Mouse (Mus musculus): ENCODE data around the gene Fgfr2. TPM values are rescaled to one million over a fixed set of nuclear protein-coding genes. Genes with fewer than 3 reads are reported as not detected.
A peak's percentile ranks its signal among the peaks of the same experiment; 100 is the strongest.

The Fgfr2 gene
- polyA plus RNA-seq, 1 experiment from 2014 or later = 11.4 TPM

GRCm38 (mm10) chr7:130211411-130211810 lies 2911.7 kb downstream of the Fgfr2 start:
- 64% methylated on average over 5 of the region's 5 CpGs for WGBS (ENCODE audit: insufficient replicate concordance)
- Histone ChIP-seq H3K4me3 (ENCODE audit: low read depth, low read length) (no peak overlapping the region), H3K4me1 (ENCODE audit: control insufficient read depth, low read depth, low read length) (no peaks in the 10 kb centered on the region; the same call in none of the 2 replicates), H3K9ac (ENCODE audit: low read depth, low read length) (no peak overlapping the region), H3K27me3 (ENCODE audit: control insufficient read depth, insufficient read depth, low read depth, low read length) (no peaks in the 10 kb centered on the region), H3K36me3 (ENCODE audit: control insufficient read depth, insufficient read depth) (no peaks in the 10 kb centered on the region), H3K27ac (ENCODE audit: low read length) (no peak overlapping the region), H3K4me2 (ENCODE audit: low read depth, low read length) (no peak overlapping the region), H3K9me3 (replicated peaks; ENCODE audit: control insufficient read depth, low read length) (no peaks in the 10 kb centered on the region)
- peak; percentile 30; the same call in 1 of the 2 replicates for ATAC-seq (ENCODE audit: low read depth)

DNA sequence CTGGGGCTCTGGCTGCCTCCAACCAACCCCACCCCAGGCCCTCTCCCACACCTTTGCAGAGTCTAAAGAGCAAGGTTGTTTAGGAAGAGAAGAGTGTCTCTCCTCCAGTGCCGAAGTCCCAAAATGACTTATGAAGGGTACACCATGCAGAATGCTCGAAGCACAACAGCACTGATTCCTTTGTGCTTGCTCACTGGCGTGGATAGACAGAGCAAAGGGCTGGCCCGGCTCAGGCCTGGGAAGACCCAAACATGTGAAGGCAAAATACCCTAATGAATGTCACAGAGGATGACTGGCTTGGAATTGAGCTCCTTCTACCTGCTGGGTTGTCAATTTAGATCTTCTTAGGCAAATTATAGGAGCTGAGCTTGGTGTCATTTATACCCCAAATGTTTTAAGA lies 2914.5 kb downstream of the Fgfr2 start:
- no peak overlapping the region for H3K4me2 ChIP-seq (ENCODE audit: low read depth, low read length)
- ATAC-seq (ENCODE audit: low read depth) = no peak
- no peaks in the 10 kb centered on the region for H3K27me3 ChIP-seq (ENCODE audit: control insufficient read depth, insufficient read depth, low read depth, low read length)
- no peak overlapping the region for H3K4me3 ChIP-seq (ENCODE audit: low read depth, low read length)
- WGBS (ENCODE audit: insufficient replicate concordance) = 60% methylated on average over 4 of the region's 4 CpGs
- no peaks in the 10 kb centered on the region for H3K9me3 ChIP-seq (replicated peaks; ENCODE audit: control insufficient read depth, low read length)
- H3K9ac ChIP-seq (ENCODE audit: low read depth, low read length) = no peak overlapping the region
- no peaks in the 10 kb centered on the region; the same call in none of the 2 replicates for H3K4me1 ChIP-seq (ENCODE audit: control insufficient read depth, low read depth, low read length)
- H3K27ac ChIP-seq (ENCODE audit: low read length) = no peak overlapping the region
- no peaks in the 10 kb centered on the region for H3K36me3 ChIP-seq (ENCODE audit: control insufficient read depth, insufficient read depth)

DNA sequence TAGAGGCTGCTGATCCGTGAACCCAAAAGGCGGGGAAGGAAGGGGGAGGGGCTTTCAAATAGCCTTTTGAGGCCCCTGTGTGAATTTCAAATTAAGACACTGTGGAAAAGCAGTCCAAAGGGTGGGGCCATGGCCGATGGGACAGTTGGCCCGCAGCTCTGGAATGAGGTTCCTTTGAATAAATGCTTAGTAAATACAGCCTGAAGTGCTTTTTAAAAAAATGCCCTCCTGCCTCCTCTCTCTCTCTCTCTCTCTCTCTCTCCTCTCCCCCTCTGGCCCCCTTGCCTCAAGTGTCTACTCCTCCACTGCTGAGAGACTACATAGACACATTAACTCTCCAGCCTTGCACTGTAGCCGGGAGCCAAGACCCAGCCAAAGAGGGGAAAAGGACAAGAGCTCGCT lies 2917.0 kb downstream of the Fgfr2 start:
- Histone ChIP-seq H3K4me3 (ENCODE audit: low read depth, low read length) (no peak overlapping the region), H3K4me2 (ENCODE audit: low read depth, low read length) (no peak overlapping the region), H3K4me1 (ENCODE audit: control insufficient read depth, low read depth, low read length) (no peaks in the 10 kb centered on the region; the same call in 1 of the 2 replicates), H3K36me3 (ENCODE audit: control insufficient read depth, insufficient read depth) (no peaks in the 10 kb centered on the region), H3K9ac (ENCODE audit: low read depth, low read length) (no peak overlapping the region), H3K9me3 (replicated peaks; ENCODE audit: control insufficient read depth, low read length) (no peaks in the 10 kb centered on the region), H3K27me3 (ENCODE audit: control insufficient read depth, insufficient read depth, low read depth, low read length) (no peaks in the 10 kb centered on the region), H3K27ac (ENCODE audit: low read length) (no peak overlapping the region)
- ATAC-seq (ENCODE audit: low read depth) = no peak
- 59% methylated on average over 6 of the region's 6 CpGs for WGBS (ENCODE audit: insufficient replicate concordance)

DNA sequence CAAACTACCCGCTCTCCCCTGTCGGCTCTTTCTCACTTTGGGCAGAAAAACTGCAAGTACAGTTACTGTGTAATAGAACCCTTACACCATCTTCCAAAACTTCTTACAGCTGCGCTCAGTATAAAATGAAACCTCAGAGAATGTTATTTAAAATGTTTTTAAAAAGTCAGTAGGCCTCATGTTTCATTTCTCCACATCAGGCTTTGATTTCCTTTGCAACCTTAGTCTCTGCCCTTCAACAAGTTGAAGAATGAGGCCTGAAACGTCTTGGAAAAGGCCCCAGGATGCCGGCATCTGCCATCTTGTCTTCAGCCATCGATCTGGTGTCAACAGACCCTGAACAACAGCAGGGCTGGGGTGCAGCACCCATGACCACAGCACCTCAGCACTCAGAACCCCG lies 2918.0 kb downstream of the Fgfr2 start:
- Histone ChIP-seq H3K9ac (ENCODE audit: low read depth, low read length) (no peak overlapping the region), H3K4me1 (ENCODE audit: control insufficient read depth, low read depth, low read length) (no peaks in the 10 kb centered on the region), H3K36me3 (ENCODE audit: control insufficient read depth, insufficient read depth) (no peaks in the 10 kb centered on the region), H3K4me2 (ENCODE audit: low read depth, low read length) (no peak overlapping the region), H3K4me3 (ENCODE audit: low read depth, low read length) (no peak overlapping the region), H3K27me3 (ENCODE audit: control insufficient read depth, insufficient read depth, low read depth, low read length) (no peaks in the 10 kb centered on the region), H3K9me3 (replicated peaks; ENCODE audit: control insufficient read depth, low read length) (no peaks in the 10 kb centered on the region), H3K27ac (ENCODE audit: low read length) (no peak overlapping the region)
- 69% methylated on average over 7 of the region's 7 CpGs for WGBS (ENCODE audit: insufficient replicate concordance)
- ATAC-seq (ENCODE audit: low read depth) = no peak

- Histone ChIP-seq H3K4me1 (ENCODE audit: control insufficient read depth, low read depth, low read length) (no peaks in the 10 kb centered on the region), H3K9me3 (replicated peaks; ENCODE audit: control insufficient read depth, low read length) (no peaks in the 10 kb centered on the region), H3K27me3 (ENCODE audit: control insufficient read depth, insufficient read depth, low read depth, low read length) (no peaks in the 10 kb centered on the region), H3K4me2 (ENCODE audit: low read depth, low read length) (no peak overlapping the region), H3K9ac (ENCODE audit: low read depth, low read length) (no peak overlapping the region), H3K27ac (ENCODE audit: low read length) (no peak overlapping the region), H3K36me3 (ENCODE audit: control insufficient read depth, insufficient read depth) (no peaks in the 10 kb centered on the region), H3K4me3 (ENCODE audit: low read depth, low read length) (no peak overlapping the region)
- no peak for ATAC-seq (ENCODE audit: low read depth)
- 74% methylated on average over 8 of the region's 8 CpGs for WGBS (ENCODE audit: insufficient replicate concordance)
Measured at GRCm38 (mm10) chr7:130201020-130201419, 2922.1 kb downstream of the Fgfr2 start.

DNA sequence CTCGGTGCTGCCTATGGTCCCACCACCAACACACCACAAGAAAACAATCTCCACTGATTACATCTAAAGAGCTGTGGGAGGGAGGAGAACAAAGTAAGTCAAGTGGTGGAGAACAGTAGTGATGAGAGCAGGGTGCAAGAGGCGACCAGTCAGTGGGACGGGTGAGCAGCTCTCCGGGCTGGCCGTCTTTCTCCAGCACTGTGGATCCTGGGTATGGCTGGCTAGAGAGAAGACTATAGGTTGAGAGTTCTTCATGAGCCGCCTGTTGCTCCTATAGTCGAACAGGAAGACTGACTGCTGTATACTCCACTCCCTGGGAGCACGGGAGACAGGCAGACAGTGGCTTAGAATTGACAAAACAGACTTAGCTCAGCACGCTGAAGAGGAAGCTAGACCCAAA lies 2923.2 kb downstream of the Fgfr2 start:
- H3K9ac ChIP-seq (ENCODE audit: low read depth, low read length) = no peak overlapping the region
- H3K4me1 ChIP-seq (ENCODE audit: control insufficient read depth, low read depth, low read length) = no peaks in the 10 kb centered on the region
- no peak overlapping the region for H3K4me3 ChIP-seq (ENCODE audit: low read depth, low read length)
- H3K4me2 ChIP-seq (ENCODE audit: low read depth, low read length) = no peak overlapping the region
- H3K9me3 ChIP-seq (replicated peaks; ENCODE audit: control insufficient read depth, low read length) = no peaks in the 10 kb centered on the region
- no peaks in the 10 kb centered on the region for H3K27me3 ChIP-seq (ENCODE audit: control insufficient read depth, insufficient read depth, low read depth, low read length)
- 53% methylated on average over 9 of the region's 9 CpGs for WGBS (ENCODE audit: insufficient replicate concordance)
- ATAC-seq (ENCODE audit: low read depth) = no peak
- no peaks in the 10 kb centered on the region for H3K36me3 ChIP-seq (ENCODE audit: control insufficient read depth, insufficient read depth)
- no peak overlapping the region for H3K27ac ChIP-seq (ENCODE audit: low read length)

- ATAC-seq (ENCODE audit: low read depth) = no peak
- H3K9me3 ChIP-seq (replicated peaks; ENCODE audit: control insufficient read depth, low read length) = no peaks in the 10 kb centered on the region
- no peaks in the 10 kb centered on the region for H3K4me1 ChIP-seq (ENCODE audit: control insufficient read depth, low read depth, low read length)
- no peak overlapping the region for H3K4me3 ChIP-seq (ENCODE audit: low read depth, low read length)
- no peak overlapping the region for H3K4me2 ChIP-seq (ENCODE audit: low read depth, low read length)
- WGBS (ENCODE audit: insufficient replicate concordance) = 65% methylated on average over 5 of the region's 5 CpGs
- no peaks in the 10 kb centered on the region for H3K27me3 ChIP-seq (ENCODE audit: control insufficient read depth, insufficient read depth, low read depth, low read length)
- no peak overlapping the region for H3K27ac ChIP-seq (ENCODE audit: low read length)
- H3K36me3 ChIP-seq (ENCODE audit: control insufficient read depth, insufficient read depth) = no peaks in the 10 kb centered on the region
- H3K9ac ChIP-seq (ENCODE audit: low read depth, low read length) = no peak overlapping the region
Measured at GRCm38 (mm10) chr7:130199317-130199716, 2923.8 kb downstream of the Fgfr2 start.

GRCm38 (mm10) chr7:130195081-130195480 lies 2928.1 kb downstream of the Fgfr2 start:
- 53% methylated on average over 2 of the region's 2 CpGs for WGBS (ENCODE audit: insufficient replicate concordance)
- Histone ChIP-seq H3K9me3 (replicated peaks; ENCODE audit: control insufficient read depth, low read length) (no peaks in the 10 kb centered on the region), H3K4me2 (ENCODE audit: low read depth, low read length) (no peak overlapping the region), H3K4me1 (ENCODE audit: control insufficient read depth, low read depth, low read length) (no peaks in the 10 kb centered on the region), H3K4me3 (ENCODE audit: low read depth, low read length) (no peak overlapping the region), H3K27me3 (ENCODE audit: control insufficient read depth, insufficient read depth, low read depth, low read length) (no peaks in the 10 kb centered on the region), H3K27ac (ENCODE audit: low read length) (no peak overlapping the region), H3K36me3 (ENCODE audit: control insufficient read depth, insufficient read depth) (no peaks in the 10 kb centered on the region), H3K9ac (ENCODE audit: low read depth, low read length) (no peak overlapping the region)
- no peak for ATAC-seq (ENCODE audit: low read depth)

GRCm38 (mm10) chr7:130190329-130190975 lies 2932.7 kb downstream of the Fgfr2 start:
- Histone ChIP-seq H3K27ac (ENCODE audit: low read length) (no peak overlapping the region), H3K27me3 (ENCODE audit: control insufficient read depth, insufficient read depth, low read depth, low read length) (no peaks in the 10 kb centered on the region), H3K9ac (ENCODE audit: low read depth, low read length) (no peak overlapping the region), H3K36me3 (ENCODE audit: control insufficient read depth, insufficient read depth) (no peaks in the 10 kb centered on the region), H3K4me2 (ENCODE audit: low read depth, low read length) (no peak overlapping the region), H3K9me3 (replicated peaks; ENCODE audit: control insufficient read depth, low read length) (no peaks in the 10 kb centered on the region), H3K4me1 (ENCODE audit: control insufficient read depth, low read depth, low read length) (no peaks in the 10 kb centered on the region), H3K4me3 (ENCODE audit: low read depth, low read length) (no peak overlapping the region)
- WGBS (ENCODE audit: insufficient replicate concordance) = 49% methylated on average over 15 of the region's 15 CpGs
- ATAC-seq (ENCODE audit: low read depth) = no peak
